Mouse (Mus musculus) embryo, embryonic 10 days (tissue): ENCODE measurements at regions not wholly inside any gene's neighbourhood (a gene's known extent, or its start where the extent isn't known, plus 50 kb on each side); places are given as distances from the start of the nearest gene placed in this dataset.

Experiments
- DNase-seq: peaks from one replicate; pipeline ENCODE4 v3.0.0-alpha.2; 2015; ENCODE audit warnings: low spot score

DNA sequence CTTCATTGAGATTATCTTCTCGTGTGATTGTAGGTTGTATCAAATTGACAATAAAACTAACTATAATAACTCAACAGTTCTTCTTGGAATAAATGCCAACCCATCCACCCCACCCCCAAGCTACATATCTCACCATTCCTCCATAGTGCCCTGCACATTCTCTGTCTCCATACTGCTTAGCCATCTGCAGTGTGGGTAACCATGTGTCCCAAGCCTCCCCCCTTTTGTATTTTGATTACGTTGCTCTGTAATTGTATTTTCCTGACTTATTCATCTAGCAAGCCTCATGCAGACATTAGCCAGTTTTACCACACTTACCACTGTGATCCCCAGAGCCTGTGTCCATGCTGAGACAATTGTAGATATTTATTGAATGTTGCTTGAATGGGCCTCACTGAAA, 129.7 kb upstream of the Smarca2 start:
- no peak for DNase-seq

- no peak for DNase-seq
Measured at GRCm38 (mm10) chr19:26475754-26476153, 129.1 kb upstream of the Smarca2 start.

DNA sequence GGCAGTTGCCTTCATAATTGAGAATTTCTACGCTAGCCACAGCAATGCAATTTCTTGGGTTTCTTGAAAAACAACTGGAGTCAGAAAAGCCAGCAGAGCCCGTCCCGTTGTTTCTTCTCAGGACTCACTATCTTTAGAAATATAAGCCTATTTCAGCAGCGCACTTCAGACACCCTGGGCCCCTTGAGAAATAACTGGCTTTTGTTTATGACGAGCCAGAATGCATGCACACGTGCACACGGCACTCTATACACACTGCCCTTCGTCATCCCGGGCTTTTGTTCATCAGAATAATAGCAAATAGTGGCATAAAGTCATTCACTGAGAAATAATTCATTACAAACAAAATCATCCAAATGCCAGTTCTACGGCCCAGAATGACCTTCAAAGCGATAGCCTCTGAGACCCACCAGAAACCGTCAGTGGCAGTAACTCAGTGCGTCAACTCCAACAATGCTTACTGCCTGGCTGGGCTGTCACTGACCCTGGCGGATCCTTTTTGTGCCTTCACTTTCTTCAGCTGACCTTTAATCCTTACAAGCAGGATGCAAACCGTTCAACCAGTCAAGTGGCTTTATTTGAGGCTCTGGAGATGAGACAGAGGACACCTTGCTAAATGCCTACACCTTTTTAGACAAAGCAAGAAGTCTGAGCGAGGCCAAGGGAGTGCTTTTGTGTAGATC, 126.7 kb upstream of the Smarca2 start:
- peak; percentile 49 for DNase-seq

DNA sequence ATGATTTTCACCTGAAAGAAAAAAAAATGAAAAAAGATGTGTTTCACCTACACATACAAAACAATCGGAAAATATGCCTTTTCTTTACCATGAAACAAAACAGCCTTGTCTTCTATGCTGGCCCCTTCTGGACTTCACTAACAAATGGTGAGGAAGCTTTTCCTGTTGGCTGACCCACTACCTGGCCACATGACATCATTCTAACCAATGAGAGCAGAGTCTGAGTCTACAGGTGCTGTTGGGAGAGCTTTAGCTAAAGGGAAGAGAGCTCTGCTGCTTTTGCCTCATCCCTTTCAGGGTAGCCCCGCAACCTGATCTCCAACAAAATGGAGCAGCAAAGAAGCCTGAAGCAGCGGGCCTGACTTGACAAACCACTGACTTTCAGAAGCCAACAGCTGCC, 120.5 kb upstream of the Smarca2 start:
- DNase-seq = no peak

- DNase-seq = no peak
Measured at GRCm38 (mm10) chr19:26492806-26493205, 112.0 kb upstream of the Smarca2 start.

- no peak for DNase-seq
Measured at GRCm38 (mm10) chr19:26501064-26501463, 103.8 kb upstream of the Smarca2 start.

GRCm38 (mm10) chr19:26504027-26504426, 100.8 kb upstream of the Smarca2 start:
- DNase-seq = no peak

DNA sequence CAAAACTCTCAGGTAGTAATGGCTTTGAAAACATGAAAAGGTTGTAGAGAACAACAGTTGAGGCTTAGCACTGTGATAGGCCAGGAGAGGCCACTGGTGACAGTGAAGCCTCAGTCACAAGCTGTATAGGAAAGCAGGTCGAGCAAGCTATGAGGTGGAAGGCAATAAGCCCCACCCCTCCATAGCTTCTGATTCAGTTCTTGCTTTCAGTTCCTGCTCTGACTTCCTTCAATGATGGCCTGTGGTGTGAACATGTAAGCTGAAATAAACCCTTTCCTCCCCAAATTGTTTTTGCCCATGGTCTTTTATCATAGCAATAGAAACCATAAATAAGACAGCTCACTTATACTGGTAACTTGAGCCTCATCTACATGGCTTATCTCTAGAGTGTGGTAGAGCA, 98.0 kb upstream of the Smarca2 start:
- no peak for DNase-seq

GRCm38 (mm10) chr19:26507986-26508385, 96.9 kb upstream of the Smarca2 start:
- no peak for DNase-seq

- DNase-seq = no peak
Measured at GRCm38 (mm10) chr19:26508616-26509015, 96.2 kb upstream of the Smarca2 start.

DNA sequence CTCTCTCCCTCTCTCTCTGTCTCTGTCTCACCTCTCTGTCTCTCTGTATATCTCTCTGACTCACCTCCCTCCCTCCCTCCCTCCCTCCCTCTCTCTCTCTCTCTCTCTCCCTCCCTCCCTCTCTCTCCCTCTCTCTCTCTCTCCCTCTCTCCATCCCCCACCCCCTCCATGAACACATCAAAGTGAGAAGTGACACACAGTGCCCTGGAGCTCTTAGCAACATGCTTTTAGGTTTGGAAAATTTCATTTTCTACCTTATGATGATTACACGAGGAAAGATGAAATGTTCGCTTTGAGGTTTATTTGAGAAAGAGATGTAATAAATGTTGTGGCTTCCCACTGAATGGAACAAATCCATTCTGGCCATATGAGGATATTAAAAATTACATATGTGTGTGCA, 95.6 kb upstream of the Smarca2 start:
- no peak for DNase-seq

DNA sequence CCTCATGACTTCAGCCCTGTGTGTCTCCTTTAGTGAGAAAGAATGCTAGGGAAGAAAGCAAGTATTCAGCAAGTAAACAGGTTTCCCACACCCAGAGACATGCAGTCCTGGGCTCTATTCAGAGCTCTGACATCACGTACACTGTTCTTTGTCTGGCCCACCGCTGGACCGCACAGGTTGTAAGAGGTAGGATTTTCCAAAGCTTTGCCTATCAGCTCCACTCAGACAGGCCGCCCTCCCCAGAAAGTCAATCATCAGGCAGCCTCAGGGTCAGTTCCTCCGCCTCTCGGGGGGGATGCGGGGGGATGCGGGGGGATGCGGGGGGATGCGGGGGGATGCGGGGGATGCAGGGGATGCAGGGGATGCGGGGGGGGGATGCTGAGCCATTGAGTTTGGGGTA, 94.7 kb upstream of the Smarca2 start:
- DNase-seq = no peak

DNA sequence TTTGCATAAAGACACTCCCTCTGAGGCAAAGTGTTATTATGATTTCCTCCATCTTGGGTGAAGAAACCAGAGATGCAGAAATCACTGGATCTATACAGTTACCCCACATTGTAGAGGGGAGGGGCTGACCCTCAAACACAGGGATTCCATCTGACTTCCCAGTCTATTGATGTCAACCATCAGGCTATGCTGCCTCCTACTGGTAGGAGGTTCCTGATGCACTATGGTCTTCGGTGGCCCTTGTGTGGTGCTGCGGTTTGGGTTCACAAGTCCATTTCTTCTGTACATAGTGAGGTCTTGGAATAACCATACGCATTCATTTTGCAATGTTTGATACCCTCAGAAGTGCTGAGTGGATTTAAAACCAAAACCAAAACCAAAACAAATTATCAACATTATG, 94.0 kb upstream of the Smarca2 start:
- DNase-seq = peak; percentile 36

- no peak for DNase-seq
Measured at GRCm38 (mm10) chr19:26511756-26512155, 93.1 kb upstream of the Smarca2 start.

GRCm38 (mm10) chr19:26524583-26524982, 80.3 kb upstream of the Smarca2 start:
- DNase-seq = no peak

GRCm38 (mm10) chr19:26531390-26531789, 73.5 kb upstream of the Smarca2 start:
- no peak for DNase-seq

GRCm38 (mm10) chr19:26532509-26532908, 72.3 kb upstream of the Smarca2 start:
- no peak for DNase-seq

DNA sequence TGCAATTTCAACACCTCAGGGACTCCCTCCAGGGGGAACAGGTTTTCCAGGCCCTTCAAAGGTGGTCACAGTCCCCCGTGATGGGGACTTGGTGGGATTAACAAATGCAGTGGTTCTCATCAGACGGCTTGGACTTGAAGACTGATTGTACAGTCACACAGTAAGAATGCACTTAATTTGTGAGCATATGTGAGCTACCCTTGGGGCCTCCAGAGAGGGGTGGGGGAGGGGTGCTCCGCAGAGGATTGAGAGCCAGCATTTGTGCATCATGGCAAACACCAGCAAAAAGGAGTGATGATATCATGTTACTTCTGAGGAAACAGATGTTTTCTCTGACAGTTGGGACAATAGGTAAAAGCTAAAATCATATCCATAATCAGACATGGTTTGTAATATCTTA, 59.2 kb upstream of the Smarca2 start:
- DNase-seq = no peak

DNA sequence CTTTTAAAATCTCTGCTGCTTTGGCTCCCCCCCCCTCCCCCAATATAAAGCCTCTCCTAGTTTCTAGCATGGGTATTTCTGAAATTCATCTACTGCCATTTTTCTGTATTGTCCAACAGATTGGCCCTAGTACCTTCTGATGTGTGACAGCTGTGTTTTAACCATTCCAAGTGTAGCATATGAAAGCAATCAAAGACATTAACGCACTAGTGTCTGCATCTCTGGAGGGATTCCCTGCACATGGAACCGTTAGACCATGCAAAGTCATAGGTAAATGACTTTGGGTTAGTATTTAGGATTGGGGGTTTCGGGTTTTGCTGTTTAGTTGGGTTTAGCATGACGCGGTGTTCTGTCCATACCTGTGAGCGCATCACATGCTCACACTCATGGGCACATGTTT, 57.3 kb upstream of the Smarca2 start:
- DNase-seq = no peak

DNA sequence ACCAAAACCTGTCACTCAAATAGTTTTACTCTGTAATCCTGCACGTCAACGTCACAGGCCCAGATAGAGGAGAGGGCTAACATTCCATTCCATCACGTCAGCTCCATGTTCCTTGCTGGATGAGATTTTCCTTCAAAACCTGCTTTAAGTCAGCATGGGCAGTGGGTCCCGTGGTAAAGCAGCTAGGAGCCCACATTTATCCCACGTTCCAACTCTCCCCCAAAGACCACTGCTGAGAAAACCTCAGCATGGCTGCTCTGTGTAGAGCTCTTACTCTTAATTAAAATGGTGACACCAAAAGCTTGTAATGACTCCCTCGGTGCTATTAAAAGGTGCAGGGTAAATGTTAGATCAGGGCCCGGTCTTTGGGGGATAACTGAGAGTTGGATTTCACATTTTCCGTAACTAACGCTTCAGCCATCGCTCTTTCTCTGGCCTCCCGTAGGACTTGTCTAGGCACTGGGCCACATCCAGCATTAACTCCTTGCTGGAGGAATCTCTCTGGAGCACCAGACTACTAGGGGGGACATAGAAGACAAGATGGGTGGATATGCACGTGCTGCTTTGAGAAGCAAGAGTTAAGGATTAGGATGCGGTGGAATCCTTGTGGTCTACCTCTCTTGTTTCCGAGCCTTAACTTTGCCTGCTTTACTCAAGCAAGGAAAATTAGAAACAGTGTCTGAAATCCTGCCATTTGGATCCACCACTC, 56.1 kb upstream of the Smarca2 start:
- no peak for DNase-seq

- DNase-seq = peak; percentile 11
Measured at GRCm38 (mm10) chr19:26550299-26550698, 54.6 kb upstream of the Smarca2 start.
